Mouse (Mus musculus): ENCODE measurements around the gene Slco2a1. TPM values are rescaled to one million over a fixed set of nuclear protein-coding genes. Genes with fewer than 3 reads are reported as not detected.
A peak's percentile ranks its signal among the peaks of the same experiment; 100 is the strongest.

Slco2a1 gene
- polyA plus RNA-seq, 1 experiment from 2014 or later, result 9.8 TPM

- peaks cover 15% of the 10 kb centered on the region for H3K4me1 ChIP-seq (replicated peaks; ENCODE audit: insufficient read depth, low read length)
- no peaks in the 10 kb centered on the region for H3K36me3 ChIP-seq (ENCODE audit: insufficient read depth, low read length)
- ATAC-seq (replicated peaks; ENCODE audit: low FRiP score, low read depth) (peak; percentile 91), DNase-seq (ENCODE audit: low spot score) (peak; percentile 82)
- no peaks in the 10 kb centered on the region for H3K9me3 ChIP-seq (replicated peaks; ENCODE audit: low read length)
- under 1% methylated on average over 15 of the region's 15 CpGs for WGBS
- H3K4me3 ChIP-seq (replicated peaks; ENCODE audit: low read depth, low read length), result peak overlapping the region; percentile 44
- H3K9ac ChIP-seq (ENCODE audit: low read depth, low read length), result peak overlapping the region; percentile 67
- no peaks in the 10 kb centered on the region for H3K27me3 ChIP-seq (ENCODE audit: insufficient read depth, low read length)
- no peak for TF ChIP-seq CTCF (IDR thresholded peaks at IDR 0.05; ENCODE audit: low read depth)
- H3K27ac ChIP-seq, result peak overlapping the region; percentile 86
- H3K4me2 ChIP-seq (ENCODE audit: low read length), result peak overlapping the region; percentile 91
Measured at GRCm38 (mm10) chr9:103007699-103008078, 19.2 kb downstream of the Slco2a1 start.

GRCm38 (mm10) chr9:103008079-103008855 lies 19.8 kb downstream of the Slco2a1 start:
- Histone ChIP-seq H3K9ac (ENCODE audit: low read depth, low read length) (peak overlapping the region; percentile 67), H3K4me2 (ENCODE audit: low read length) (peak overlapping the region; percentile 91), H3K36me3 (ENCODE audit: insufficient read depth, low read length) (no peaks in the 10 kb centered on the region), H3K4me3 (replicated peaks; ENCODE audit: low read depth, low read length) (peak overlapping the region; percentile 44), H3K27me3 (ENCODE audit: insufficient read depth, low read length) (no peaks in the 10 kb centered on the region), H3K4me1 (replicated peaks; ENCODE audit: insufficient read depth, low read length) (peaks cover 15% of the 10 kb centered on the region), H3K9me3 (replicated peaks; ENCODE audit: low read length) (no peaks in the 10 kb centered on the region), H3K27ac (peak overlapping the region; percentile 86)
- TF ChIP-seq CTCF (IDR thresholded peaks at IDR 0.05; ENCODE audit: low read depth), result no peak
- DNase-seq (ENCODE audit: low spot score) (peak; percentile 47), ATAC-seq (replicated peaks; ENCODE audit: low FRiP score, low read depth) (peak; percentile 47)
- 1% methylated on average over 50 of the region's 50 CpGs for WGBS

- H3K4me2 ChIP-seq (ENCODE audit: low read length), result no peak overlapping the region
- no peak overlapping the region for H3K27ac ChIP-seq
- H3K4me1 ChIP-seq (replicated peaks; ENCODE audit: insufficient read depth, low read length), result peaks cover 15% of the 10 kb centered on the region
- H3K36me3 ChIP-seq (ENCODE audit: insufficient read depth, low read length), result no peaks in the 10 kb centered on the region
- no peak for TF ChIP-seq CTCF (IDR thresholded peaks at IDR 0.05; ENCODE audit: low read depth)
- 78% methylated on average over 3 of the region's 3 CpGs for WGBS
- H3K9ac ChIP-seq (ENCODE audit: low read depth, low read length), result no peak overlapping the region
- H3K4me3 ChIP-seq (replicated peaks; ENCODE audit: low read depth, low read length), result no peak overlapping the region
- no peak for ATAC-seq (replicated peaks; ENCODE audit: low FRiP score, low read depth)
- no peaks in the 10 kb centered on the region for H3K9me3 ChIP-seq (replicated peaks; ENCODE audit: low read length)
- H3K27me3 ChIP-seq (ENCODE audit: insufficient read depth, low read length), result no peaks in the 10 kb centered on the region
- DNase-seq (ENCODE audit: low spot score), result no peak
Measured at GRCm38 (mm10) chr9:103010161-103010560, 21.6 kb downstream of the Slco2a1 start.

DNA sequence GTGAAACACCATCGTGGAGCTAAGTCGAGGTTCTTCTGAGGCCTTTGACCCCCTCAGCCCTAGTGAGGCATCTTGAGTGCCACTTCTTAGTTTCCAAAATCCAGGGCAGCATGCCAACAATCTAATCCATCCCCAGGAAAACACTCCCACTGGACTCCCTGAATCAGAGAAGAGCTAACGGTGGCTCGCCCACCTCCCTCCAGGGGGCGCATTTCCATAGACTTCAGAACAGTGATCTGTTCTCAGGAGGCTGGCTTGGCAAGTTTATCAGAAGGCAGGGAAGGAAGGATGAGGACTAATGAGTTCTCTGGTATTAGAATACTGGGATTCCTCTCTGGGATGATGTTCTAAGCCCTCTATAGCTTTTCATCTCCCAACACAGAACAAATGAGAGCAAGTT lies 24.9 kb downstream of the Slco2a1 start:
- H3K4me3 ChIP-seq (replicated peaks; ENCODE audit: low read depth, low read length), result no peak overlapping the region
- no peaks in the 10 kb centered on the region for H3K36me3 ChIP-seq (ENCODE audit: insufficient read depth, low read length)
- no peak overlapping the region for H3K27ac ChIP-seq
- peak; percentile 80 for TF ChIP-seq CTCF (IDR thresholded peaks at IDR 0.05; ENCODE audit: low read depth)
- 6% methylated on average over 5 of the region's 5 CpGs for WGBS
- DNase-seq (ENCODE audit: low spot score), result peak; percentile 82
- no peak overlapping the region for H3K9ac ChIP-seq (ENCODE audit: low read depth, low read length)
- no peak for ATAC-seq (replicated peaks; ENCODE audit: low FRiP score, low read depth)
- no peaks in the 10 kb centered on the region for H3K27me3 ChIP-seq (ENCODE audit: insufficient read depth, low read length)
- H3K4me2 ChIP-seq (ENCODE audit: low read length), result no peak overlapping the region
- peaks cover 3% of the 10 kb centered on the region; the same call in 1 of the 2 replicates for H3K4me1 ChIP-seq (replicated peaks; ENCODE audit: insufficient read depth, low read length)
- H3K9me3 ChIP-seq (replicated peaks; ENCODE audit: low read length), result no peaks in the 10 kb centered on the region

DNA sequence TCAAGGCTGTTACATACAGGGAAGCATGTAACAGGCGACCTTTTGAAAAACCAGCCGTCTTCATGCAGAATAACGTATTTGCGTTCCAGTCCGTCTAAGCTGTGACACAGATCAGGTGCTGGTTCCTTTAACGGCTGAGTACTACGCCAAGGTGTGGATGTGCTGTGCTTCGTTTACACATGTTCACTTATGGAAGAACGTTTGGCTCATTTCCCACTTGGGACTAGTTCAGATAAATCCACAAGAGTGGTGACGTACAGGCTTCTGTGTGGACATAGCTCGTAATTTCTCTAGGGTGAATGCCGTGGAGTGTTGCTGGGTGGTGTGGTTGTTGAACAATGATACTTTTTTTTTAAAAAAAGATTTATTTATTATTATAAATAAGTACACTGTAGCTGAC lies 26.2 kb downstream of the Slco2a1 start:
- no peak overlapping the region for H3K4me3 ChIP-seq (replicated peaks; ENCODE audit: low read depth, low read length)
- H3K27ac ChIP-seq, result no peak overlapping the region
- no peak overlapping the region for H3K9ac ChIP-seq (ENCODE audit: low read depth, low read length)
- no peak for ATAC-seq (replicated peaks; ENCODE audit: low FRiP score, low read depth)
- no peaks in the 10 kb centered on the region for H3K27me3 ChIP-seq (ENCODE audit: insufficient read depth, low read length)
- no peak for DNase-seq (ENCODE audit: low spot score)
- H3K9me3 ChIP-seq (replicated peaks; ENCODE audit: low read length), result no peaks in the 10 kb centered on the region
- H3K4me2 ChIP-seq (ENCODE audit: low read length), result no peak overlapping the region
- no peak for TF ChIP-seq CTCF (IDR thresholded peaks at IDR 0.05; ENCODE audit: low read depth)
- H3K36me3 ChIP-seq (ENCODE audit: insufficient read depth, low read length), result no peaks in the 10 kb centered on the region
- WGBS, result 79% methylated on average over 12 of the region's 12 CpGs
- no peaks in the 10 kb centered on the region for H3K4me1 ChIP-seq (replicated peaks; ENCODE audit: insufficient read depth, low read length)

DNA sequence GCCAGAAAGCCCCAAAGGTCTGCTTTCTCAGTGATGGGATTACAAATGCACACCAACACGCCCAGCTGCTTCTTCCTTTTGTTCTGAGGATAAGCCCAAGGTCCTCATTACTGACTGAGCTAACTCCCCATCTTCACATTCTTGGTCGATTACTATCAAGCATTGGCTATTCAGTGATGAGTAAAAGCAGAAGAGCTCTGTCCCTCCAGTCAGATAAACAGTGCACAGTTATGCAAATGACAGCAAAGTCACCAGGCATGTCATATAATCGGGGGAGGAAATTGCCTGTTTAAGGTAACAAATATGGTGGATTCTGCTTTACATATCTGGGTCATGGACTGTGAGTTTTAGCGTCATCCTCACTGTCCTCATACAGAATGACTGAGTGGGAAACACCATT lies 35.6 kb downstream of the Slco2a1 start:
- 79% methylated on average over 4 of the region's 4 CpGs for WGBS
- H3K27me3 ChIP-seq (ENCODE audit: insufficient read depth, low read length), result no peaks in the 10 kb centered on the region
- H3K4me2 ChIP-seq (ENCODE audit: low read length), result no peak overlapping the region
- ATAC-seq (replicated peaks; ENCODE audit: low FRiP score, low read depth) (no peak), DNase-seq (ENCODE audit: low spot score) (no peak)
- no peak overlapping the region for H3K4me3 ChIP-seq (replicated peaks; ENCODE audit: low read depth, low read length)
- no peak for TF ChIP-seq CTCF (IDR thresholded peaks at IDR 0.05; ENCODE audit: low read depth)
- H3K9ac ChIP-seq (ENCODE audit: low read depth, low read length), result no peak overlapping the region
- H3K4me1 ChIP-seq (replicated peaks; ENCODE audit: insufficient read depth, low read length), result no peaks in the 10 kb centered on the region
- H3K36me3 ChIP-seq (ENCODE audit: insufficient read depth, low read length), result no peaks in the 10 kb centered on the region
- no peaks in the 10 kb centered on the region for H3K9me3 ChIP-seq (replicated peaks; ENCODE audit: low read length)
- H3K27ac ChIP-seq, result no peak overlapping the region

Measured in kidney, postnatal 0 days (tissue).